Mouse (Mus musculus) effector memory CD4-positive, alpha-beta T cell, adult 7 months (primary cell): Measurements from ENCODE around the gene Smc1b. TPM values are rescaled to one million over a fixed set of nuclear protein-coding genes. Genes with fewer than 3 reads are reported as not detected.

Experiments used
- polyA plus RNA-seq: library from polyadenylated mRNA; unstranded; fragments of 100-300 nt; shearing (Covaris generic); gene quantifications from one replicate; pipeline ENCODE4 v1.2.1, GENCODE M21; 2017

Gene Smc1b
- polyA plus RNA-seq, result 0.10 TPM

GRCm38 (mm10) chr15:85131275-85132192 is at the start of gene Smc1b, which contains the start of gene Ribc2:
Smc1b (minus strand) TSS chr15:85131964.
Ribc2 (plus strand) TSS chr15:85132078.

GRCm38 (mm10) chr15:85028648-85029047 is 103.1 kb downstream of the Smc1b start, which contains the start of gene Fam118a:
Fam118a (plus strand) TSS chr15:85028948.

DNA sequence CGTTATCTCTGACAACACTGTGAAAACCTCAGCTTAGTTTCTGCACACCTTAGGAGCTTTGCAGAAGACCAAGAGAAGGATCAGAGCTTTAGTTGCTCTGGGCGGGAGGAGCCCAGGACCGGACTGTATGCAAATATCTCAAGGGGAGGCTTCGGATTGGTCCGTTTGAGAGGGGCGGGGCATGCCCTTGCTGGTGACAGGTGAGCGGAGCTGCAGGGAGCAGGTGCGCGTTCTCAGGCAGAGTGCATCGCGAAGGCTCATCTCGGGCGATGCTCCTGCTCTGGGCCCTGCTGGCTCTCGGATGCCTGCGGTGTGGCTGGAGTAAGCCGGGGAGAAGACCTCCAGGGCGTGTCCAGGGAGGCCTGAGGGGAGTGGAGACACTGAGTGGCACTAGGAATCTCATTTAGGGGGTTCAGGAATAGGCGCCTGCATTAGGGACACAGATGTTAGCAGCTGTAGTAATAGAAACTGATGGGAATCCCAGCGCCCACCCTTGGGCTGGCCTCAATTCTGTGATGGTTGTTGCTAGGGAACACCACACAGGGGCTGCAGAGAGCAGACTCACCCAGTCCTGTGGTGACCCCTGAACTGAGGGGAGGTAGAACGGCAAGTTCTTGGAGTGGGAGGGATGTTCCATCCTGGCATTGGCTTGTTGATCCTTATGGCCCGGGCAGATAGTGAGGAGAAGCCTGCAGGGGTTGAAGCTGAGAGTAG is 114.7 kb downstream of the Smc1b start, which contains the start of gene Upk3a:
Gene Upk3a, plus strand, starts transcription at position 191 of the 714 bp plus-strand sequence.

Other genes with a start within 250 kb of the Smc1b start
- gene Gm29666, start 211.9 kb downstream of the Smc1b start, polyA plus RNA-seq, result 0.44 TPM
- gene Nup50, start 208.6 kb downstream of the Smc1b start, polyA plus RNA-seq, result 92.3 TPM
- 22.8 TPM for gene 5031439G07Rik, start 143.4 kb downstream of the Smc1b start, polyA plus RNA-seq
- not detected for gene Upk3a, start 114.8 kb downstream of the Smc1b start, polyA plus RNA-seq
- 39.1 TPM for gene Fam118a, start 103.0 kb downstream of the Smc1b start, polyA plus RNA-seq
- not detected for gene Ribc2, start 114 bp upstream of the Smc1b start, polyA plus RNA-seq
- gene Fbln1, start 74.0 kb upstream of the Smc1b start, polyA plus RNA-seq, result not detected
- gene Atxn10, start 204.3 kb upstream of the Smc1b start, polyA plus RNA-seq, result 66.8 TPM